Mouse (Mus musculus) erythroblast, embryonic 14.5 days (primary cell): ENCODE measurements around the gene Itfg1.

ENCODE experiments used
- GATA1 ChIP-seq: IDR thresholded peaks from 2 replicates; pipeline ENCODE4 v1.6.1; 2012; ENCODE audit warnings: low read length, inconsistent platforms, mixed read lengths
- TAL1 ChIP-seq: IDR thresholded peaks from 3 replicates; pipeline ENCODE4 v1.6.1; 2012; ENCODE audit warnings: low read length, inconsistent platforms, mixed read lengths

- TF ChIP-seq TAL1: no peak
- no peak for TF ChIP-seq GATA1
Measured at GRCm38 (mm10) chr8:85700751-85701351, 139.9 kb downstream of the Itfg1 start, which contains the start of gene Neto2.
